Mouse (Mus musculus) CH12.LX (cell line): ENCODE measurements around the gene Adgrg5. TPM values are rescaled to one million over a fixed set of nuclear protein-coding genes. Genes with fewer than 3 reads are reported as not detected.

Source experiments
- DNase-seq: peaks from one replicate; pipeline ENCODE4 v3.0.0-alpha.2; 2013; ENCODE audit errors: extremely low read depth
- H3K27ac ChIP-seq: 2 replicates; pipeline ENCODE4 v1.5.1; 2012; ENCODE audit warnings: low read depth, mild to moderate bottlenecking, control low read depth, moderate library complexity; ENCODE audit not compliant: insufficient read depth
- H3K27me3 ChIP-seq: replicated peaks from 2 replicates; pipeline ENCODE3; 2012; ENCODE audit warnings: inconsistent platforms
- H3K36me3 ChIP-seq, 2 experiments: replicated peaks in 1 of 2; 2 replicates each; pipeline versions ENCODE3 to v1.6.1; 2012; ENCODE audit warnings: inconsistent platforms in 1 of 2, low read length in 1 of 2, mild to moderate bottlenecking in 1 of 2, mixed read lengths in 1 of 2, moderate library complexity in 1 of 2; ENCODE audit not compliant: control insufficient read depth in 1 of 2, insufficient read depth in 1 of 2
- H3K4me1 ChIP-seq, 2 experiments: 2 replicates each; pipeline ENCODE4 v1.6.1; 2012; ENCODE audit warnings: inconsistent platforms in 1 of 2, moderate library complexity in 1 of 2; ENCODE audit not compliant: insufficient read depth in 2 of 2, control insufficient read depth in 1 of 2
- H3K4me2 ChIP-seq: 2 replicates; pipeline ENCODE4 v1.6.1; 2012; ENCODE audit warnings: low read depth, mild to moderate bottlenecking, control low read depth; ENCODE audit not compliant: poor library complexity, insufficient read depth, severe bottlenecking
- H3K4me3 ChIP-seq, 3 experiments: fragments of 150-350 bp in 1 of 3; sonication (generic) in 1 of 3; replicated peaks in 1 of 3; 2 replicates each; pipeline versions ENCODE3 to v1.5.1; 2011 to 2012; ENCODE audit warnings: low read depth in 2 of 3, low read length in 2 of 3, mild to moderate bottlenecking in 2 of 3, moderate library complexity in 2 of 3, control low read depth in 1 of 3, improper control_type of control experiment in 1 of 3, inconsistent platforms in 1 of 3, mixed read lengths in 1 of 3; ENCODE audit not compliant: poor library complexity in 1 of 3
- H3K79me2 ChIP-seq: replicated peaks from 2 replicates; pipeline ENCODE4 v1.6.1; 2012; ENCODE audit warnings: mild to moderate bottlenecking, moderate library complexity; ENCODE audit not compliant: control insufficient read depth, poor library complexity, insufficient read depth, severe bottlenecking; ENCODE audit errors: extremely low read depth
- H3K9ac ChIP-seq: 2 replicates; pipeline ENCODE4 v1.6.1; 2012; ENCODE audit warnings: low read depth, mild to moderate bottlenecking, control low read depth, moderate library complexity; ENCODE audit not compliant: insufficient read depth
- H3K9me3 ChIP-seq: replicated peaks from 2 replicates; pipeline ENCODE3; 2012; ENCODE audit warnings: low read length, inconsistent platforms, mixed read lengths
- BHLHE40 ChIP-seq: IDR thresholded peaks from 2 replicates; pipeline ENCODE4 v1.6.1; 2011; ENCODE audit warnings: mild to moderate bottlenecking, low read depth, low read length, improper control_type of control experiment
- CHD1 ChIP-seq: IDR thresholded peaks from 2 replicates; pipeline ENCODE4 v1.6.1; 2012; ENCODE audit warnings: low read depth, low read length, improper control_type of control experiment, inconsistent platforms
- CHD2 ChIP-seq: IDR thresholded peaks from 2 replicates; pipeline ENCODE4 v1.6.1; 2011; ENCODE audit warnings: low read length, improper control_type of control experiment
- CTCF ChIP-seq, 2 experiments: IDR thresholded peaks in 1 of 2; conservative IDR thresholded peaks in 1 of 2; 2 replicates each; pipeline ENCODE4 v1.5.1; 2011 to 2012; ENCODE audit warnings: low read depth in 2 of 2, low read length in 2 of 2, improper control_type of control experiment in 1 of 2, inconsistent platforms in 1 of 2, mild to moderate bottlenecking in 1 of 2, moderate library complexity in 1 of 2
- GABPA ChIP-seq: IDR thresholded peaks from 2 replicates; pipeline ENCODE4 v1.6.1; 2012; ENCODE audit warnings: low read depth, low read length, improper control_type of control experiment, inconsistent platforms; ENCODE audit not compliant: insufficient replicate concordance
- HCFC1 ChIP-seq: IDR thresholded peaks from 2 replicates; pipeline ENCODE4 v1.6.1; 2012; ENCODE audit warnings: low read depth, mild to moderate bottlenecking, inconsistent platforms, low read length, improper control_type of control experiment
- IRF4 ChIP-seq: IDR thresholded peaks from 2 replicates; pipeline ENCODE4 v1.6.1; 2014; ENCODE audit warnings: low read depth, mild to moderate bottlenecking, inconsistent platforms, low read length, improper control_type of control experiment
- JUN ChIP-seq: IDR thresholded peaks from 2 replicates; pipeline ENCODE4 v1.6.1; 2011; ENCODE audit warnings: low read depth, mild to moderate bottlenecking, low read length, improper control_type of control experiment, moderate library complexity; ENCODE audit not compliant: insufficient read depth
- KAT2A ChIP-seq: IDR thresholded peaks from 2 replicates; pipeline ENCODE4 v1.6.1; 2012; ENCODE audit warnings: low read length, improper control_type of control experiment, inconsistent platforms; ENCODE audit not compliant: insufficient replicate concordance
- MAFK ChIP-seq: IDR thresholded peaks from 2 replicates; pipeline ENCODE4 v1.6.1; 2011; ENCODE audit warnings: low read length, improper control_type of control experiment; ENCODE audit not compliant: insufficient replicate concordance
- MAZ ChIP-seq: IDR thresholded peaks from 2 replicates; pipeline ENCODE4 v1.6.1; 2012; ENCODE audit warnings: low read depth, mild to moderate bottlenecking, inconsistent platforms, low read length, improper control_type of control experiment, moderate library complexity
- MXI1 ChIP-seq: IDR thresholded peaks from 2 replicates; pipeline ENCODE4 v1.6.1; 2011; ENCODE audit warnings: mild to moderate bottlenecking, low read depth, low read length, improper control_type of control experiment
- MYC ChIP-seq: IDR thresholded peaks from 2 replicates; pipeline ENCODE4 v1.6.1; 2011; ENCODE audit warnings: low read depth, mild to moderate bottlenecking, improper control_type of control experiment, low read length
- NELFE ChIP-seq: IDR thresholded peaks from 2 replicates; pipeline ENCODE4 v1.6.1; 2011; ENCODE audit warnings: low read depth, low read length, improper control_type of control experiment
- NRF1 ChIP-seq: IDR thresholded peaks from 2 replicates; pipeline ENCODE4 v1.6.1; 2014; ENCODE audit warnings: low read depth, mild to moderate bottlenecking, inconsistent platforms, low read length, improper control_type of control experiment, moderate library complexity
- RAD21 ChIP-seq: IDR thresholded peaks from 2 replicates; pipeline ENCODE4 v1.6.1; 2011; ENCODE audit warnings: low read depth, mild to moderate bottlenecking, low read length, improper control_type of control experiment, moderate library complexity
- SMC3 ChIP-seq: IDR thresholded peaks from 2 replicates; pipeline ENCODE4 v1.6.1; 2011; ENCODE audit warnings: low read depth, low read length, improper control_type of control experiment
- TCF12 ChIP-seq: IDR thresholded peaks from 2 replicates; pipeline ENCODE4 v1.6.1; 2014; ENCODE audit warnings: low read depth, mild to moderate bottlenecking, inconsistent platforms, low read length, improper control_type of control experiment
- UBTF ChIP-seq: IDR thresholded peaks from 2 replicates; pipeline ENCODE4 v1.6.1; 2012; ENCODE audit warnings: low read depth, mild to moderate bottlenecking, inconsistent platforms, low read length, improper control_type of control experiment, moderate library complexity
- ZC3H11A ChIP-seq: IDR thresholded peaks from 2 replicates; pipeline ENCODE4 v1.6.1; 2012; ENCODE audit warnings: low read depth, mild to moderate bottlenecking, inconsistent platforms, low read length, improper control_type of control experiment
- ZNF384 ChIP-seq: IDR thresholded peaks from 2 replicates; pipeline ENCODE4 v1.6.1; 2012; ENCODE audit warnings: low read depth, low read length, improper control_type of control experiment, inconsistent platforms
- dilution Hi-C: fragments of 300-500 bp; cut with MboI; formaldehyde crosslinking; loops from 2 replicates; pipeline ENCODE4 v1.14.3; 2020; ENCODE audit warnings: low sequenced_read_pairs; ENCODE audit not compliant: extremely low pct_unique_long_range_greater_than_20kb, extremely low pct_ligation_motif_present
- in situ Hi-C: fragments of 300-500 bp; cut with MboI; formaldehyde crosslinking; loops from 3 replicates; pipeline ENCODE4 v1.14.3; 2019; ENCODE audit warnings: low sequenced_read_pairs, low pct_ligation_motif_present, low pct_unique_long_range_greater_than_20kb, mixed read lengths
- polyA plus RNA-seq: library from polyadenylated mRNA; unstranded; fragments of >175 nt; gene quantifications from 2 replicates; pipeline ENCODE4 v1.2.1, GENCODE M21; 2012; ENCODE audit warnings: low read depth; ENCODE audit not compliant: insufficient read length
- total RNA-seq, 2 experiments: library from RNA; depleted of rRNA; stranded (reverse); fragments of 300-350 nt in 1 of 2; fragments of >200 nt in 1 of 2; gene quantifications; 2 replicates each; pipeline ENCODE4 v1.2.3; 2012 to 2014

The Adgrg5 gene
- total and polyA plus RNA-seq, 3 experiments: 0.81 to 10.0 (median 6.9) TPM

GRCm38 (mm10) chr8:94907591-94908300, 15.7 kb upstream of the Adgrg5 start:
- Histone ChIP-seq H3K36me3 (peaks cover 2 to 44% of the 10 kb centered on the region in 2 experiments), H3K27me3 (no peaks in the 10 kb centered on the region)
- dilution Hi-C loops: no loop called here

GRCm38 (mm10) chr8:94908847-94909246, 14.6 kb upstream of the Adgrg5 start:
- no peak overlapping the region for H3K4me3 ChIP-seq
- H3K9ac ChIP-seq: no peak overlapping the region
- H3K36me3 ChIP-seq: peaks cover 12 to 48% of the 10 kb centered on the region in 2 experiments
- in situ Hi-C loops (loop anchor here (5.0 to 10.0 kb wide), 3 partner anchors 37 to 204 kb away; no protein-coding TSS in a partner anchor), dilution Hi-C loops (no loop called here)
- peak; percentile 83 for DNase-seq
- H3K27ac ChIP-seq: no peak overlapping the region
- TF ChIP-seq ZC3H11A: peak; percentile 65; the same call in 1 of the 2 replicates
- TF ChIP-seq MAZ: no peak
- TF ChIP-seq BHLHE40: no peak
- TF ChIP-seq TCF12: no peak; the same call in 1 of the 2 replicates
- TF ChIP-seq NELFE: no peak
- no peak for TF ChIP-seq CHD2
- TF ChIP-seq SMC3: peak; percentile 94
- TF ChIP-seq NRF1: peak; percentile 28; the same call in 1 of the 2 replicates
- no peak for TF ChIP-seq KAT2A
- TF ChIP-seq CTCF (conservative IDR thresholded peaks at IDR 0.05 in 1 of 2, IDR thresholded peaks at IDR 0.05 in 1 of 2; ENCODE audit: low read depth in 2 of 2, low read length in 2 of 2): peak; percentile 90 to 97
- 0 out of 2 replicates have a peak, but pooled peaks have one; percentile 16 for TF ChIP-seq MAFK
- peak; percentile 31; the same call in 1 of the 2 replicates for TF ChIP-seq IRF4
- TF ChIP-seq ZNF384: no peak
- TF ChIP-seq GABPA: no peak
- peak; percentile 96 for TF ChIP-seq RAD21
- TF ChIP-seq CHD1: no peak
- 0 out of 2 replicates have a peak, but pooled peaks have one; percentile 42 for TF ChIP-seq MXI1
- no peak for TF ChIP-seq HCFC1
- no peak for TF ChIP-seq UBTF
- TF ChIP-seq MYC: peak; percentile 66
- TF ChIP-seq, all 38 proteins: peak for 9
- H3K79me2 ChIP-seq: no peaks in the 10 kb centered on the region
- peaks cover 0 to 25% of the 10 kb centered on the region in 2 experiments; a peak in 2 of 4 replicates for H3K4me1 ChIP-seq
- H3K4me2 ChIP-seq: no peak overlapping the region
- H3K27me3 ChIP-seq: no peaks in the 10 kb centered on the region
- peaks cover 7% of the 10 kb centered on the region for H3K9me3 ChIP-seq

More at GRCm38 (mm10) chr8:94907591-94908300, 15.7 kb upstream of the Adgrg5 start:
- DNase-seq: no peak
- H3K4me3 ChIP-seq: no peak overlapping the region
- peaks cover 0 to 25% of the 10 kb centered on the region in 2 experiments; a peak in 2 of 4 replicates for H3K4me1 ChIP-seq
- no peaks in the 10 kb centered on the region for H3K9me3 ChIP-seq
- H3K9ac ChIP-seq: no peak overlapping the region
- no peak overlapping the region for H3K27ac ChIP-seq
- H3K79me2 ChIP-seq: no peaks in the 10 kb centered on the region
- no peak for TF ChIP-seq JUN
- TF ChIP-seq NRF1: no peak
- no peak overlapping the region for H3K4me2 ChIP-seq
- in situ Hi-C loops: loop anchor here (5.0 to 10.0 kb wide), 3 partner anchors 35 to 203 kb away; no protein-coding TSS in a partner anchor
